Mouse (Mus musculus) liver, embryonic 14.5 days (tissue): ENCODE results near the gene Fmnl1.

Experiments
- CTCF ChIP-seq: IDR thresholded peaks from 2 replicates; pipeline ENCODE4 v1.5.1; 2016; ENCODE audit warnings: antibody characterized with exemption, low read depth, control low read depth
- EP300 ChIP-seq: IDR thresholded peaks from 2 replicates; pipeline ENCODE4 v1.6.1; 2016; ENCODE audit warnings: antibody characterized with exemption, low read depth

DNA sequence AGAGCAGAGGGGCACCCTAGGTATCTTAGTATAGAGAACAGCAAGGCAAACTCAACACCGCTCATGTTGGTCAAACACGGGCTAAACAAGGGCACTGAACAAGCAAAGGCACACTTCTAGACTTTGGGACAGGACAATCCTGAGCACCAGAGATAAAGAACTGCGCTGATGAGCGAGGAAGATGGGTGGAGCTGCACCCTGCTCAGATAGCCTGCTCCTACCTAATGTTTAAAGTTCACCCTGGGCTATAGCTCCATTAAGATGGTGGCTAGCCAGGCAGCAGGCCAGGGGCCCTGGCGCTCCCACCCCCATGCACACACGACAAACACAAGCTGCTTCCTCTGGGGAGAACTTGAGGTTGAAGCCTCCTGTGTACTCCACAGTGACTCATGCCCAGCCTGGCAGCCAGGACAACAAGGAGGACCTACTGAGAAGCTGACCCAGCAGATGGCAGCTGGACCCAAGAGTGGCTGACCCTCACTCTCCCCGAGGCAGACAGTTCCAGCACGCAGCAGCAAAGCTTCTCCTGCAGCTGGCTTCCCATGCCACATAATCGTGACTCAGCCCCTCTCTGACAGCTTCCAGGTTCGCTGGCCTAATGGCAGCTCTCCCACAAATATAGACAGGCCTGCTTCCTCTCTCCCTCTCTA, 75.3 kb downstream of the Fmnl1 start:
- TF ChIP-seq CTCF (no peak), EP300 (no peak)
